Mouse (Mus musculus) small intestine, adult 2 months (tissue): ENCODE measurements around the gene Bard1. TPM values are rescaled to one million over a fixed set of nuclear protein-coding genes. Genes with fewer than 3 reads are reported as not detected.
A peak's percentile ranks its signal among the peaks of the same experiment; 100 is the strongest.

Experiments
- H3K27ac ChIP-seq: fragments of 200-500 bp; 2 replicates; pipeline ENCODE4 v1.5.1; 2012; ENCODE audit warnings: low read depth, low read length, control low read depth, inconsistent platforms; ENCODE audit not compliant: insufficient read depth
- H3K27me3 ChIP-seq: fragments of 200-500 bp; 2 replicates; pipeline ENCODE4 v1.6.1; 2012; ENCODE audit warnings: mild to moderate bottlenecking, moderate library complexity, low read length, inconsistent platforms; ENCODE audit not compliant: control insufficient read depth, insufficient read depth
- H3K36me3 ChIP-seq: fragments of 200-500 bp; 2 replicates; pipeline ENCODE4 v1.6.1; 2012; ENCODE audit warnings: mild to moderate bottlenecking, low read length, control low read depth, inconsistent platforms; ENCODE audit not compliant: control insufficient read depth, insufficient read depth
- H3K4me1 ChIP-seq: fragments of 200-500 bp; 2 replicates; pipeline ENCODE4 v1.6.1; 2012; ENCODE audit warnings: low read length, inconsistent platforms, mixed read lengths; ENCODE audit not compliant: control insufficient read depth, insufficient read depth, insufficient read length
- H3K4me3 ChIP-seq: fragments of 200-500 bp; 2 replicates; pipeline ENCODE4 v1.5.1; 2012; ENCODE audit warnings: low read depth, mild to moderate bottlenecking, control low read depth, inconsistent platforms, low read length, moderate library complexity
- CTCF ChIP-seq: fragments of 200-500 bp; IDR thresholded peaks from 2 replicates; pipeline ENCODE4 v1.5.1; 2012; ENCODE audit warnings: low read depth, mild to moderate bottlenecking, control low read depth, inconsistent platforms, low read length, moderate library complexity, mixed read lengths; ENCODE audit not compliant: insufficient replicate concordance, insufficient read length; ENCODE audit errors: extremely low read depth
- POLR2A ChIP-seq: fragments of 200-500 bp; IDR thresholded peaks from 2 replicates; pipeline ENCODE4 v1.6.1; 2012; ENCODE audit warnings: low read depth, mild to moderate bottlenecking, control low read depth, inconsistent platforms, low read length, moderate library complexity
- WGBS: fragments of 180-500 bp; shearing (Covaris S2); methylation state at CpG from one replicate; pipeline ENCODE4 v1.1.7; 2018; 5-methylcytosine and 5-hydroxymethylcytosine counted together
- polyA plus RNA-seq: library from polyadenylated mRNA; depleted of rRNA; stranded (reverse); fragments of >200 nt; gene quantifications from 2 replicates; pipeline ENCODE4 v1.2.3, GENCODE M21; 2012

Gene Bard1
- polyA plus RNA-seq, 1 experiment, result 1.2 TPM

- Histone ChIP-seq H3K4me3 (no peak overlapping the region), H3K27me3 (no peaks in the 10 kb centered on the region), H3K27ac (no peak overlapping the region), H3K36me3 (0 out of 2 replicates have a peak, but pooled peaks cover 3% of the 10 kb centered on the region), H3K4me1 (no peaks in the 10 kb centered on the region)
- TF ChIP-seq CTCF (no peak), POLR2A (no peak)
- WGBS, result 93% methylated on average over 3 of the region's 3 CpGs
Observed at GRCm38 (mm10) chr1:71052252-71052651, 50.7 kb downstream of the Bard1 start.

GRCm38 (mm10) chr1:71045141-71045540 lies 57.8 kb downstream of the Bard1 start:
- H3K27ac ChIP-seq, result no peak overlapping the region
- no peak overlapping the region for H3K4me3 ChIP-seq
- 56% methylated on average over 2 of the region's 2 CpGs for WGBS
- H3K27me3 ChIP-seq, result no peaks in the 10 kb centered on the region
- TF ChIP-seq CTCF (no peak), POLR2A (no peak)
- H3K36me3 ChIP-seq, result no peaks in the 10 kb centered on the region
- no peaks in the 10 kb centered on the region for H3K4me1 ChIP-seq

GRCm38 (mm10) chr1:71043951-71044350 lies 59.0 kb downstream of the Bard1 start:
- 92% methylated on average over 3 of the region's 3 CpGs for WGBS
- Histone ChIP-seq H3K27ac (no peak overlapping the region), H3K4me1 (no peaks in the 10 kb centered on the region), H3K36me3 (no peaks in the 10 kb centered on the region), H3K27me3 (no peaks in the 10 kb centered on the region), H3K4me3 (no peak overlapping the region)
- TF ChIP-seq POLR2A (no peak), CTCF (no peak)

GRCm38 (mm10) chr1:71036999-71037398 lies 65.9 kb downstream of the Bard1 start:
- peak; percentile 54; the same call in 1 of the 2 replicates for TF ChIP-seq CTCF
- no peak for TF ChIP-seq POLR2A
- Histone ChIP-seq H3K36me3 (0 out of 2 replicates have a peak, but pooled peaks cover 3% of the 10 kb centered on the region), H3K27me3 (no peaks in the 10 kb centered on the region), H3K4me3 (no peak overlapping the region), H3K4me1 (no peaks in the 10 kb centered on the region), H3K27ac (no peak overlapping the region)
- 58% methylated on average over 7 of the region's 7 CpGs for WGBS

- TF ChIP-seq CTCF, result no peak
- TF ChIP-seq POLR2A, result no peak
- no peak overlapping the region for H3K4me3 ChIP-seq
- no peak overlapping the region for H3K27ac ChIP-seq
- H3K27me3 ChIP-seq, result no peaks in the 10 kb centered on the region
- H3K4me1 ChIP-seq, result no peaks in the 10 kb centered on the region
- 67% methylated on average over 1 of the region's 1 CpGs for WGBS
- peaks cover 3% of the 10 kb centered on the region; the same call in 1 of the 2 replicates for H3K36me3 ChIP-seq
Observed at GRCm38 (mm10) chr1:71035565-71035964, 67.4 kb downstream of the Bard1 start.

- Histone ChIP-seq H3K27me3 (no peaks in the 10 kb centered on the region), H3K27ac (no peak overlapping the region), H3K4me3 (no peak overlapping the region), H3K4me1 (no peaks in the 10 kb centered on the region), H3K36me3 (no peaks in the 10 kb centered on the region)
- no peak for TF ChIP-seq CTCF
- no peak for TF ChIP-seq POLR2A
- WGBS, result 75% methylated on average over 5 of the region's 5 CpGs
Observed at GRCm38 (mm10) chr1:71022766-71023165, 80.2 kb downstream of the Bard1 start.

GRCm38 (mm10) chr1:71014345-71014744 lies 88.6 kb downstream of the Bard1 start:
- Histone ChIP-seq H3K4me1 (no peaks in the 10 kb centered on the region), H3K27ac (no peak overlapping the region), H3K36me3 (no peaks in the 10 kb centered on the region), H3K27me3 (no peaks in the 10 kb centered on the region), H3K4me3 (no peak overlapping the region)
- TF ChIP-seq CTCF (no peak), POLR2A (no peak)
